Mouse (Mus musculus) E14TG2a.4 (cell line): ENCODE measurements around the gene Zfp853.

ENCODE experiments used
- CTCF ChIP-seq: conservative IDR thresholded peaks from 2 replicates; pipeline ENCODE4 v1.5.1; 2014; ENCODE audit warnings: low read length
- NANOG ChIP-seq: IDR thresholded peaks from 2 replicates; pipeline ENCODE4 v1.6.1; 2014; ENCODE audit warnings: borderline replicate concordance, low read length, mixed read lengths
- POU5F1 ChIP-seq: IDR thresholded peaks from 2 replicates; pipeline ENCODE4 v1.6.1; 2014; ENCODE audit warnings: low read length, borderline replicate concordance

- TF ChIP-seq CTCF: no peak
- no peak for TF ChIP-seq NANOG
- TF ChIP-seq POU5F1: no peak
Measured at GRCm38 (mm10) chr5:143265409-143265808, 28.0 kb downstream of the Zfp853 start.
